Mouse (Mus musculus) c-Kit-positive CD71-negative TER-119-negative erythroid progenitor cells, embryonic 14.5 days (primary cell): ENCODE data around the gene Rnf38.

Source experiments
- DNase-seq: peaks from one replicate; pipeline ENCODE4 v3.0.0-alpha.2; 2013; ENCODE audit warnings: low read depth

Gene Rnf38

GRCm38 (mm10) chr4:44223444-44223843 lies 10.1 kb downstream of the Rnf38 start:
- DNase-seq, result no peak

- no peak for DNase-seq
These were observed 16.7 kb downstream of the Rnf38 start for GRCm38 (mm10) chr4:44216797-44217442.

GRCm38 (mm10) chr4:44199968-44200367 lies 33.6 kb downstream of the Rnf38 start:
- peak; percentile 12 for DNase-seq

- DNase-seq, result no peak
These were observed 46.2 kb downstream of the Rnf38 start for GRCm38 (mm10) chr4:44187431-44187830.

GRCm38 (mm10) chr4:44183862-44184261 lies 49.7 kb downstream of the Rnf38 start:
- no peak for DNase-seq

GRCm38 (mm10) chr4:44179748-44180147 lies 53.8 kb downstream of the Rnf38 start:
- no peak for DNase-seq

GRCm38 (mm10) chr4:44173177-44173576 lies 60.4 kb downstream of the Rnf38 start:
- DNase-seq, result peak; percentile 63

GRCm38 (mm10) chr4:44172676-44173075 lies 60.9 kb downstream of the Rnf38 start:
- DNase-seq, result no peak

- DNase-seq, result no peak
These were observed 63.7 kb downstream of the Rnf38 start for GRCm38 (mm10) chr4:44169884-44170283.

GRCm38 (mm10) chr4:44168816-44169215 lies 64.8 kb downstream of the Rnf38 start:
- peak; percentile 40 for DNase-seq

- peak; percentile 92 for DNase-seq
These were observed 65.3 kb downstream of the Rnf38 start for GRCm38 (mm10) chr4:44168231-44168647.

- peak; percentile 82 for DNase-seq
These were observed 66.0 kb downstream of the Rnf38 start for GRCm38 (mm10) chr4:44167397-44168121.

- DNase-seq, result no peak
These were observed 66.7 kb downstream of the Rnf38 start for GRCm38 (mm10) chr4:44166702-44167396.

- DNase-seq, result no peak
These were observed 69.0 kb downstream of the Rnf38 start for GRCm38 (mm10) chr4:44164621-44165020.

- no peak for DNase-seq
These were observed 70.6 kb downstream of the Rnf38 start for GRCm38 (mm10) chr4:44163034-44163433.

GRCm38 (mm10) chr4:44160990-44161689 lies 72.4 kb downstream of the Rnf38 start:
- DNase-seq, result no peak

GRCm38 (mm10) chr4:44159839-44160238 lies 73.8 kb downstream of the Rnf38 start:
- no peak for DNase-seq

- DNase-seq, result no peak
These were observed 77.1 kb downstream of the Rnf38 start for GRCm38 (mm10) chr4:44156481-44156880.

GRCm38 (mm10) chr4:44154884-44155283 lies 78.7 kb downstream of the Rnf38 start:
- DNase-seq, result no peak

GRCm38 (mm10) chr4:44152904-44153303 lies 80.7 kb downstream of the Rnf38 start:
- DNase-seq, result no peak

GRCm38 (mm10) chr4:44126805-44127204 lies 106.8 kb downstream of the Rnf38 start:
- DNase-seq, result no peak
